Mouse (Mus musculus) MEL (cell line): ENCODE measurements around the gene Ptprn2.

ENCODE experiments used
- BHLHE40 ChIP-seq: IDR thresholded peaks from 2 replicates; pipeline ENCODE4 v1.6.1; 2012; ENCODE audit warnings: low read depth, mild to moderate bottlenecking, inconsistent platforms, low read length, improper control_type of control experiment, borderline replicate concordance
- CHD1 ChIP-seq: IDR thresholded peaks from 2 replicates; pipeline ENCODE4 v1.6.1; 2012; ENCODE audit warnings: low read depth, mild to moderate bottlenecking, inconsistent platforms, low read length, improper control_type of control experiment
- CTCF ChIP-seq, 3 experiments: IDR thresholded peaks in 2 of 3; conservative IDR thresholded peaks in 1 of 3; 2 replicates each; pipeline ENCODE4 v1.5.1; 2011 to 2012; ENCODE audit warnings: low read length in 3 of 3, low read depth in 2 of 3, mild to moderate bottlenecking in 2 of 3, improper control_type of control experiment in 1 of 3, inconsistent platforms in 1 of 3, mixed read lengths in 1 of 3, moderate library complexity in 1 of 3; ENCODE audit not compliant: control insufficient read depth in 1 of 3, insufficient read depth in 1 of 3, poor library complexity in 1 of 3, severe bottlenecking in 1 of 3
- E2F4 ChIP-seq: IDR thresholded peaks from 2 replicates; pipeline ENCODE4 v1.6.1; 2011; ENCODE audit warnings: low read depth, low read length, improper control_type of control experiment, borderline replicate concordance
- ETS1 ChIP-seq: IDR thresholded peaks from 2 replicates; pipeline ENCODE4 v1.6.1; 2012; ENCODE audit warnings: low read depth, mild to moderate bottlenecking, inconsistent platforms, low read length, improper control_type of control experiment, moderate library complexity
- GATA1 ChIP-seq: IDR thresholded peaks from 2 replicates; pipeline ENCODE4 v1.6.1; 2011; ENCODE audit warnings: low read depth, low read length, improper control_type of control experiment
- JUND ChIP-seq: IDR thresholded peaks from 2 replicates; pipeline ENCODE4 v1.6.1; 2011; ENCODE audit warnings: low read depth, mild to moderate bottlenecking, improper control_type of control experiment, low read length
- MYB ChIP-seq: IDR thresholded peaks from 2 replicates; pipeline ENCODE4 v1.6.1; 2011; ENCODE audit warnings: mild to moderate bottlenecking, low read depth, low read length, improper control_type of control experiment
- NELFE ChIP-seq: IDR thresholded peaks from 2 replicates; pipeline ENCODE4 v1.6.1; 2011; ENCODE audit warnings: low read depth, low read length, improper control_type of control experiment
- NRF1 ChIP-seq: IDR thresholded peaks from 2 replicates; pipeline ENCODE4 v1.6.1; 2014; ENCODE audit warnings: low read depth, mild to moderate bottlenecking, inconsistent platforms, low read length, improper control_type of control experiment, moderate library complexity; ENCODE audit not compliant: poor library complexity, insufficient read depth, severe bottlenecking
- POLR2A ChIP-seq, 2 experiments: IDR thresholded peaks; 2 replicates each; pipeline ENCODE4 v1.6.1; 2011 to 2012; ENCODE audit warnings: low read length in 2 of 2, mild to moderate bottlenecking in 2 of 2, control low read depth in 1 of 2, improper control_type of control experiment in 1 of 2, low read depth in 1 of 2, moderate library complexity in 1 of 2; ENCODE audit not compliant: control insufficient read depth in 1 of 2, insufficient read depth in 1 of 2, poor library complexity in 1 of 2
- TBP ChIP-seq: IDR thresholded peaks from 2 replicates; pipeline ENCODE4 v1.8.0; 2011; ENCODE audit warnings: low read depth, low read length, improper control_type of control experiment
- USF1 ChIP-seq: IDR thresholded peaks from 2 replicates; pipeline ENCODE4 v1.6.1; 2014; ENCODE audit warnings: low read depth, mild to moderate bottlenecking, inconsistent platforms, low read length, improper control_type of control experiment, moderate library complexity
- ZKSCAN1 ChIP-seq: IDR thresholded peaks from 2 replicates; pipeline ENCODE4 v1.6.1; 2012; ENCODE audit warnings: low read depth, mild to moderate bottlenecking, inconsistent platforms, low read length, improper control_type of control experiment, moderate library complexity

DNA sequence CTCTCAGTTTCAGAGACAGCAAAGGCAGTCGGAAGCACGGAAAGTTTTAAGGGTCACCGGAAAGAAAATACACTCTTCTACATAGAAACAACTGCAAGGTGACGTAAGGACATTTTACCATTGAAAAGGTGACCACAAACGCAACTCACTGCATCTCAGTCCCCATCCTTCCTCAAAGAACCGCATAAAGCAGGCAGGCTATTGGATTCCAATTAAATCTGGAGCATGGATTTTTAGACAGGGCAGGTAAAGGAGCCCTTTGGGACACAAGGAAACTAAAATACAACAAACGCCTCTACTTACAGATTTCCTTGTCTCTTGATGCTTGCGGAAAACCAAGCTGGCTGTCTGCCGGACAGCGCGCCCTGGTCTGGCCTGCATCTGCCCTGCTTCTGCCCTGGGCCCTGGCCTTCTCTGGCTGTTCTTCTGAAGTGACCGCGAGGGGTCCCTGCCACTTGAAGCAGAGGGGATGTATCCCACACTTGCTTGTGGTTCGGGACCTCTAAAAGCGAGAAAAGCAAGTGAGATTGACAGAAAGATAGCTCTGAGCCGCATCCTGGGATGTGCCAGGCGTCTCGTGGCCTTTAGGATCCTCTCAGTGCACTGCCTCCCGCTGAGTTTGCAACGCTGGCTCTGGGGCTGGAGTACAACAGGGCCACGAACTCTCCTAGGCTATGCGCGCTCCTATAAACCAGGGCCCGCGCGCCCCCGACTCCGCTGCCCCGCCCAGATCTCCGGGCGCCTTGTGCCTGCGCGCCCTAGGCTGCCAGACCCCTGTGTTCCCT lies 665.3 kb downstream of the Ptprn2 start:
- TF ChIP-seq USF1, result no peak
- TF ChIP-seq NRF1, result no peak
- TF ChIP-seq NELFE, result no peak
- TF ChIP-seq CTCF (IDR thresholded peaks at IDR 0.05 in 2 of 3, conservative IDR thresholded peaks at IDR 0.05 in 1 of 3; ENCODE audit: control insufficient read depth in 1 of 3, insufficient read depth in 1 of 3, low read depth in 2 of 3, low read length in 3 of 3, poor library complexity in 1 of 3, severe bottlenecking in 1 of 3), result no peak
- TF ChIP-seq MYB, result no peak
- TF ChIP-seq CHD1, result no peak
- no peak for TF ChIP-seq E2F4
- no peak for TF ChIP-seq BHLHE40
- TF ChIP-seq GATA1, result no peak
- TF ChIP-seq POLR2A (IDR thresholded peaks at IDR 0.05; ENCODE audit: control insufficient read depth in 1 of 2, insufficient read depth in 1 of 2, low read depth in 1 of 2, low read length in 2 of 2, poor library complexity in 1 of 2), result no peak
- TF ChIP-seq TBP, result no peak
- TF ChIP-seq ZKSCAN1, result no peak
- no peak for TF ChIP-seq ETS1
- TF ChIP-seq JUND, result no peak
